Mouse (Mus musculus) kidney, adult 2 months (tissue): Measurements from ENCODE around the gene Zfp607b. TPM values are rescaled to one million over a fixed set of nuclear protein-coding genes. Genes with fewer than 3 reads are reported as not detected.

ENCODE experiments used
- DNase-seq: peaks from one replicate; pipeline ENCODE4 v3.0.0; 2021
- H3K27ac ChIP-seq: fragments of 200-500 bp; 2 replicates; pipeline ENCODE4 v1.5.1; 2012; ENCODE audit warnings: low read depth, low read length, control low read depth, inconsistent platforms; ENCODE audit not compliant: insufficient read depth
- H3K27me3 ChIP-seq: fragments of 200-500 bp; replicated peaks from 2 replicates; pipeline ENCODE4 v1.6.1; 2012; ENCODE audit warnings: mild to moderate bottlenecking, moderate library complexity, low read length, inconsistent platforms; ENCODE audit not compliant: control insufficient read depth, insufficient read depth
- H3K36me3 ChIP-seq: fragments of 200-500 bp; 2 replicates; pipeline ENCODE4 v1.6.1; 2012; ENCODE audit warnings: mild to moderate bottlenecking, moderate library complexity, low read length, inconsistent platforms; ENCODE audit not compliant: control insufficient read depth, insufficient read depth
- H3K4me1 ChIP-seq: fragments of 200-500 bp; 2 replicates; pipeline ENCODE4 v1.6.1; 2011; ENCODE audit warnings: low read length; ENCODE audit not compliant: control insufficient read depth, insufficient read depth
- H3K4me3 ChIP-seq: fragments of 200-500 bp; 2 replicates; pipeline ENCODE4 v1.5.1; 2011; ENCODE audit warnings: mild to moderate bottlenecking, low read depth, low read length, control low read depth; ENCODE audit not compliant: insufficient read depth
- CTCF ChIP-seq: fragments of 200-500 bp; conservative IDR thresholded peaks from 2 replicates; pipeline ENCODE4 v1.5.1; 2011; ENCODE audit warnings: low read depth, mild to moderate bottlenecking, control low read depth, low read length, moderate library complexity, mixed read lengths; ENCODE audit not compliant: insufficient read depth, insufficient read length
- POLR2A ChIP-seq: fragments of 200-500 bp; IDR thresholded peaks from one replicate; pipeline ENCODE4 v1.6.1; 2011; ENCODE audit warnings: low read depth, low read length, control low read depth
- whole genome bisulfite sequencing: fragments of 180-500 bp; shearing (Covaris S2); methylation state at CpG from one replicate; pipeline ENCODE4 v1.1.7; 2018; 5-methylcytosine and 5-hydroxymethylcytosine counted together
- polyA plus RNA-seq: library from polyadenylated mRNA; depleted of rRNA; stranded (reverse); fragments of >200 nt; gene quantifications from 2 replicates; pipeline ENCODE4 v1.2.3, GENCODE M21; 2012; rRNA removed

The Zfp607b gene
- polyA plus RNA-seq: 0.27 and 1.1 TPM in 2 replicates

GRCm38 (mm10) chr7:27688815-27689612 is at the start of gene Zfp607b:
TSS of gene Zfp607b (plus strand) at chr7:27689340.
- H3K4me1 ChIP-seq: peaks cover 5% of the 10 kb centered on the region; the same call in 1 of the 2 replicates
- WGBS: under 1% methylated on average over 19 of the region's 19 CpGs

DNA sequence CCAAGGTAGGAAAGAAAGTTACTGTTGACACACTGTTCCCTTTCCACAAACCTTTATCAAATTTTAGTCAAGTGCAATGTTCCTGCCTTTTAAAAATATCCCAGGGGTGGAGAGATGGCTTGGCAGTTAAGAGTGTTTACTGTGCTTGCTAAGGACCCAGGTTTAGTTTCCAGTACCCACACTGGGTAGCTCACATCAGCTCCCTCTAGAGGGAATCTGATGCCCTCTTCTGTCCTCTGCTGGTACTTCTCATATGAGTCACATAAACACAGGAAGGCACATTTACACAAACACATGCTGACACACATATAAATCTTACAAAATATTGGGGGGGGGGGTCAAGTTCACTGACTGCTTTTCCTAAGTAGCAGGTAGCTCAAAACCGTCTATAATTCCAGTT is 44.7 kb upstream of the Zfp607b start:
- Histone ChIP-seq H3K27me3 (no peaks in the 10 kb centered on the region), H3K27ac (no peak overlapping the region), H3K4me3 (no peak overlapping the region), H3K36me3 (no peaks in the 10 kb centered on the region), H3K4me1 (no peaks in the 10 kb centered on the region)
- 49% methylated on average over 1 of the region's 1 CpGs for WGBS
- TF ChIP-seq CTCF (no peak; the same call in 1 of the 2 replicates), POLR2A (no peak)
- no peak for DNase-seq

More at GRCm38 (mm10) chr7:27688815-27689612, at the start of gene Zfp607b:
- Histone ChIP-seq H3K27ac (peak within 1 kb of the TSS; percentile 18; the same call in 1 of the 2 replicates), H3K27me3 (no peaks in the 10 kb centered on the region), H3K4me3 (peak within 1 kb of the TSS; percentile 55), H3K36me3 (no peaks in the 10 kb centered on the region)
- TF ChIP-seq POLR2A: peak; percentile 37
- TF ChIP-seq CTCF: no peak
- DNase-seq: peak; percentile 98

DNA sequence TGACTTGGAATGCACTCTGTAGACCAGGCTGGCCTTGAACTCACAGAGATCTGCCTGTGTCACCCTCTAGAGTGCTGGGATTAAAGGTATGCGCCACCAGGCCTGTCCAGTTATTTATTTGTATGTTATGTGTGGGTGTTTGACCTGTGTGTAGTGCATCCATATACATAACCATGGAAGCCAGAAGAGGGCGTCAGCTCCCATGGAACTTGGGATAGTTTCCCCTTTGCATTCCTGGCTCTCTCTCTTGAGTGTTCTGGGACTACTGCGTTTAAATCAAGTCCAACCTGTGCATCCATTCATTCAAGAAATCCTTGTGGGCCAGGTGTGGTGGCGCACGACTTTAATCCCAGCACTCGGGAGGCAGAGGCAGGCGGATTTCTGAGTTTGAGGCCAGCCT is 42.6 kb upstream of the Zfp607b start:
- Histone ChIP-seq H3K27ac (no peak overlapping the region), H3K36me3 (no peaks in the 10 kb centered on the region), H3K4me1 (no peaks in the 10 kb centered on the region), H3K27me3 (no peaks in the 10 kb centered on the region), H3K4me3 (no peak overlapping the region)
- 87% methylated on average over 7 of the region's 7 CpGs for WGBS
- TF ChIP-seq POLR2A (no peak), CTCF (no peak)
- DNase-seq: no peak

- Histone ChIP-seq H3K4me3 (no peak overlapping the region), H3K4me1 (no peaks in the 10 kb centered on the region), H3K27ac (no peak overlapping the region), H3K36me3 (no peaks in the 10 kb centered on the region), H3K27me3 (no peaks in the 10 kb centered on the region)
- no peak for DNase-seq
- 67% methylated on average over 6 of the region's 6 CpGs for WGBS
- TF ChIP-seq CTCF (no peak), POLR2A (no peak)
These were observed 41.7 kb upstream of the Zfp607b start for GRCm38 (mm10) chr7:27647281-27648002.

- H3K36me3 ChIP-seq: no peaks in the 10 kb centered on the region
- no peaks in the 10 kb centered on the region for H3K4me1 ChIP-seq
- peaks cover 2% of the 10 kb centered on the region; the same call in 1 of the 2 replicates for H3K27me3 ChIP-seq
- 91% methylated on average over 11 of the region's 11 CpGs for WGBS
- no peak for DNase-seq
- H3K27ac ChIP-seq: no peak overlapping the region
- H3K4me3 ChIP-seq: no peak overlapping the region
- TF ChIP-seq POLR2A (no peak), CTCF (no peak)
These were observed 39.4 kb upstream of the Zfp607b start for GRCm38 (mm10) chr7:27649723-27650122.

- peak; percentile 80 for DNase-seq
- H3K36me3 ChIP-seq: no peaks in the 10 kb centered on the region
- no peaks in the 10 kb centered on the region for H3K4me1 ChIP-seq
- no peak for TF ChIP-seq POLR2A
- TF ChIP-seq CTCF: peak; percentile 69
- H3K27ac ChIP-seq: no peak overlapping the region
- WGBS: 5% methylated on average over 10 of the region's 10 CpGs
- peaks cover 2% of the 10 kb centered on the region; the same call in 1 of the 2 replicates for H3K27me3 ChIP-seq
- H3K4me3 ChIP-seq: no peak overlapping the region
These were observed 38.2 kb upstream of the Zfp607b start for GRCm38 (mm10) chr7:27650949-27651348.
